Mouse (Mus musculus): ENCODE measurements around the gene Hes5. TPM values are rescaled to one million over a fixed set of nuclear protein-coding genes. Genes with fewer than 3 reads are reported as not detected.

Gene Hes5
- polyA plus RNA-seq, 1 experiment from 2014 or later, result 116 TPM

GRCm38 (mm10) chr4:154944121-154944590 is 16.6 kb upstream of the Hes5 start:
- Histone ChIP-seq H3K4me1 (peaks cover 18% of the 10 kb centered on the region), H3K4me3 (no peak overlapping the region), H3K9ac (no peak overlapping the region), H3K4me2 (no peak overlapping the region), H3K36me3 (replicated peaks) (no peaks in the 10 kb centered on the region), H3K9me3 (no peaks in the 10 kb centered on the region), H3K27me3 (replicated peaks) (no peaks in the 10 kb centered on the region), H3K27ac (no peak overlapping the region)
- peak; percentile 40 for ATAC-seq (replicated peaks)
- WGBS, result 16% methylated on average over 2 of the region's 2 CpGs

DNA sequence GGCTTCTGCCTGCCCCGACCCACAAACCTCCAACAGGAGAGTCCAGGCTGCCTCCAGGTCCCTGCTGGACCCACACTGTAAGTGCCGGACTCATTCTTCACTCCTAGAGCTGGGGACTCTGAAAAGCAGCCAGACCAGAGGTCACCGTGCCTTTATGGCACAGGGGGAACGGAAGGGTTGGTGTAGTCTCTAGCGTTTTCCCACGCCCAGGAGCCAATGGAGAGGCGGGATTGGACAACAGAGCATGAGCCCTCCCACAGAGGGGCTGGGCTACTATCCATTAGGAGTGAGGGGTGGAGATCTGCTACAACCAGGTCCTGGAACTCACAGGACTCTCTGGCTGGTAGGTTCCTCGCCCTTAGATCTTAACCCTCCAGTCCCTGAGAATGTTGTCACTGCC is 14.4 kb upstream of the Hes5 start:
- Histone ChIP-seq H3K27ac (peak overlapping the region; percentile 69), H3K4me1 (peaks cover 23% of the 10 kb centered on the region), H3K36me3 (replicated peaks) (no peaks in the 10 kb centered on the region), H3K9me3 (no peaks in the 10 kb centered on the region), H3K9ac (peak overlapping the region; percentile 32; the same call in 1 of the 2 replicates), H3K4me2 (peak overlapping the region; percentile 60), H3K27me3 (replicated peaks) (no peaks in the 10 kb centered on the region), H3K4me3 (peak overlapping the region; percentile 32)
- peak; percentile 77 for ATAC-seq (replicated peaks)
- WGBS, result 0% methylated on average over 8 of the region's 8 CpGs

DNA sequence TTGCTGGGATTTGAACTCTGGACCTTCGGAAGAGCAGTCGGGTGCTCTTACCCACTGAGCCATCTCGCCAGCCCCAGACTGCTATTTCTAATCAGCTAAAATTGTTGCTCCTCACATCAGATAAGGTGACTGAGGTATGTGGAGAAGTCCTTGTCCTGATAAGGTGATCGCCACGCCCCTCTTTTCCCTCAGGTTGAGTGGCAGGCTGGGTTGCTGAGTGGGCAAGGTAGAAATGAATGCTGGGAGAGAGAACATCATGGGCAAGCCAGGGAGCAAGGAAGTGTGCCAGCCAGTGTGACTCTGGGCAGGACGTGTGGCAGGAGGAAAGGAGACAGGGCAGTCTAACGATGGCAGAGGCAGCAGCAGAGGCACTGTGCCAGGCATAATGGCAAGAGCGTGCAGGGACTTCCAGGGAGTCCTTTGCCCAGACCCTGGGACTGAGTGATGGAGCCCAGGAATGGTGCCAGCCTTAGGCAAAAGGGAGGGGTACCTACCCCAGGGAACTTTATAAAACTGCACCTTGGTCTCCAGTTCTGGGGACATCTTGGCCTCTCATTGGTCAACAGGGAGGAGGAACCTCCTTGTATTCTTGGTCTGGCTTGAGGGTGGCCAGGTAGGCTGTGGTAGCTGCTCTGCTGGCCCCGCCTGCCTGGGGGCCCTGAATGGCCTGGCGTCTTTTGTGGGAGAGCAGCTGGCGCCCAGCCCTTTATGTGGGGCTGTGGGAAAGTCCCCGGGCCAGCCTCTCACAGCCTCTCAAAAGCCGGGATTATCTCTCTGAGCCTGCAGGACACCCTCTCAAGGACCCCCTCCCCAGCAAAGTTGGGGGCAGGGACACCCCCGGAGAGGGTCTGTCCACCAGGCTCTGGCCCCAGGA is 12.4 kb upstream of the Hes5 start:
- no peak overlapping the region for H3K9ac ChIP-seq
- H3K9me3 ChIP-seq, result no peaks in the 10 kb centered on the region
- WGBS, result 32% methylated on average over 14 of the region's 14 CpGs
- H3K27me3 ChIP-seq (replicated peaks), result no peaks in the 10 kb centered on the region; the same call in 1 of the 2 replicates
- no peak overlapping the region for H3K4me2 ChIP-seq
- peaks cover 32% of the 10 kb centered on the region for H3K4me1 ChIP-seq
- no peak overlapping the region for H3K4me3 ChIP-seq
- H3K36me3 ChIP-seq (replicated peaks), result no peaks in the 10 kb centered on the region
- peak overlapping the region; percentile 69 for H3K27ac ChIP-seq
- ATAC-seq (replicated peaks), result peak; percentile 67

DNA sequence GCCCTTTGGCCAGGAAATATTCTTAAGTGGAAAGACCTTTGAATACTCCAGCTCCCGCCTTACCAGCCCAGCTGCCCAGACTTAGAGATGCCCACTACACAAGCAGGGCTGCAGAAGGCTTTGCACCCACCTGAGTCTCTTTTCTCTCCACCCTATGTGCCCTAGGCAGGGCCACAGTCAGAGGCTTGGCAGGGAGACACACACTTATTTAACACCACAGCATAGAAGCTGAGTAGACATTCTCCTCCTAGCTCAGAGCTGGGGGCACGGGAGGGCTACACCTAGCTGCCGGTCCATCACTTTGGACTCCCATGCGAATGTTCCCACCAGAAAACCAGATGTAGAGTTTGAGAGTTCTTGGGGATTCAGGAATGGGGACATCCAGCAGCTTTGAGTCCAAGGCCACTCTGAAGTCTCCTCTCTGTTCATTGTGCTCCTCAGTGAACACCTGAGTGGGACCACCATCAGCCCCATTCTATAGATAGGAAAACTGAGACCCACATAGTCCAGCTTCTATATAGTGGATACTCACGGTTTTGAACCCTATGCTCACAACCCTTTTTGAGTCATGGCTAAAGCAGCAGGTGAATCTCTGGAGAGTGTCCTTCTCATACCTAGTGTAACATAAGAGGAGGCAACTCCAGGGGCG is 11.7 kb upstream of the Hes5 start:
- Histone ChIP-seq H3K4me1 (peaks cover 32% of the 10 kb centered on the region), H3K27me3 (replicated peaks) (no peaks in the 10 kb centered on the region; the same call in 1 of the 2 replicates), H3K36me3 (replicated peaks) (no peaks in the 10 kb centered on the region), H3K9me3 (no peaks in the 10 kb centered on the region), H3K27ac (peak overlapping the region; percentile 69), H3K4me2 (peak overlapping the region; percentile 31), H3K9ac (no peak overlapping the region), H3K4me3 (no peak overlapping the region)
- no peak; the same call in 1 of the 2 replicates for ATAC-seq (replicated peaks)
- 28% methylated on average over 6 of the region's 6 CpGs for WGBS

DNA sequence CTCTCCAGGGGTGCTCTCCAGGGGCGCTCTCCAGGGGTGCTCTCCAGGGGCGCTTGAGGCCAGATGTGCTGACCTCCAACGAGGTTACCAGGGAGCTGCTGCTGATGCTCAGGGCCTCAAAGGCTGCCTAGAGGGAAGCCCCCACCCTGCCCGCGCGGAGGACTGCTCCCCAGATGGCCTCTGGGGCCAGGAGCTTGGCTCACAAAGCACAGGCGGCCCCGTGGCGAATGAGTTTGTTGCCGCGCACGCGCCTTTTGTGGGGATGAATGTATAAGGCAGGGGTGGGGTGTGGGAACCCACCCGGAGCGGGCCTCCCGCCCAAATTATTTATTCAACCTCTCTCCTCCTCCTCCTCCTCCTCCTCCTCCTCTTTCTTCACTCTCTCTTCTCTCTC is 11.1 kb upstream of the Hes5 start:
- H3K4me3 ChIP-seq, result no peak overlapping the region
- 0 out of 2 replicates have a peak overlapping the region, but pooled peaks have one; percentile 34 for H3K27ac ChIP-seq
- H3K4me2 ChIP-seq, result peak overlapping the region; percentile 31
- H3K36me3 ChIP-seq (replicated peaks), result no peaks in the 10 kb centered on the region
- ATAC-seq (replicated peaks), result no peak
- H3K4me1 ChIP-seq, result peaks cover 32% of the 10 kb centered on the region
- no peaks in the 10 kb centered on the region; the same call in 1 of the 2 replicates for H3K27me3 ChIP-seq (replicated peaks)
- no peaks in the 10 kb centered on the region for H3K9me3 ChIP-seq
- 3% methylated on average over 16 of the region's 16 CpGs for WGBS
- no peak overlapping the region for H3K9ac ChIP-seq

DNA sequence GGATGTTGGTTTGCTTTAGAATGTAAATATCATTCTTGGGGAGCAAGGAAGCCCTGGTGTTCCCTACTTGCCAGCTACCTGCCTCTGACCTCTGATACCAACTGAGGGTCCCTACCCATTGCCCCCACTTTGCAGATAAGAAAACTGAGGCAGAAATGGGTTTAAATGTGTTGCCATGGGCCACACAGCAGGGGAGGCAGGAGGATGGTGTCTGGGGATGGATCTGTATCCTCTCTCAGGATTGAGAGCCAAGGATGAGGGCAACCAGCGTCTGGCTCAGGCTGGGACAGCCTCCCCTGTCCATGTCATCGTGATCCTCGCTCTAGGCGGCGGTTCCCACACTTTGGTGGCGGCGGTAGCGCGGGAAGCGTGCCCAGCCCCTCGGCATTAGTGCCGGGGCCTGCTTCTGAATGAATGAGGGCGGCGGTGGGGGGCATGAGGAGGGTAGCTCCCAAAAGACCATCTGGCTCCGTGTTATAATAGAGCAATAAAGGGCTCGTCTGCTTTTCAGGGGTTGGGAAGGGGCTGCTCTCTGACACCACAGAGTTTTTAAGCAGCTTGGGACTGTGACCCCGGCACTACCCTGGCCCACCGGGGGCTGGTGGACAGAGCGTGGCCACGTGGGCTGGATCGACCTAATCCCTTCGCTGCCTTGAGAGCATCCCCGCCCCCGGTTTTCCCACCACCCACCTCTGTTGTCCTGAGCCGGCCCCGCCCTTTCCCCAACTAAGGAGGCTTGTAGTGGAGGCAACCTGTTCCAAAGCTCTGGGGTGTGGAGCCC is 8.1 kb upstream of the Hes5 start:
- peak; percentile 48; the same call in 1 of the 2 replicates for ATAC-seq (replicated peaks)
- Histone ChIP-seq H3K4me2 (peak overlapping the region; percentile 32; the same call in 1 of the 2 replicates), H3K27ac (no peak overlapping the region), H3K9me3 (no peaks in the 10 kb centered on the region), H3K4me1 (peaks cover 26% of the 10 kb centered on the region), H3K36me3 (replicated peaks) (no peaks in the 10 kb centered on the region), H3K9ac (no peak overlapping the region), H3K4me3 (no peak overlapping the region), H3K27me3 (replicated peaks) (no peaks in the 10 kb centered on the region; the same call in 1 of the 2 replicates)
- WGBS, result 2% methylated on average over 26 of the region's 26 CpGs

DNA sequence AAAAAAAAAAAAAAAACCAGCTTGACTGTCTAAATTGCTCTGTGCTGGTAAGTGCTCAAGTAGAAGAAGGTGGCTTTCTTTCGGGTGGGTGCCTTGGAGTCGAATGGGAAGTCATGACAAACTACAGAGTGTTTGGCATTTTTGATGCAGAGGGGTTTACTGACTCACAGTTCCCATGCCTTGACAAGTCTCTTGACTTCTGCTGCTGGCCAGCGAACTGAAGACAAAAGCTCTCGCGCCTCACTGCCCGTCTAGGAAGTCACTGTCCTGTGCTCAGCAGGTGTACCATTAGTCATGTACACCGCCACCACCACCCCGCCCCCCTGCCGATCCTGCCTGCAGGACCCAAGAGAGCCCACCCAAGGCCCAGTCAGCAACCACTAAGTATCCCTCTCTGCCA is 4.1 kb upstream of the Hes5 start:
- Histone ChIP-seq H3K4me1 (peaks cover 53% of the 10 kb centered on the region), H3K27me3 (replicated peaks) (no peaks in the 10 kb centered on the region; the same call in 1 of the 2 replicates)
- no peak for ATAC-seq (replicated peaks)

GRCm38 (mm10) chr4:154957289-154957993 is 3.3 kb upstream of the Hes5 start:
- Histone ChIP-seq H3K36me3 (replicated peaks) (no peaks in the 10 kb centered on the region), H3K27me3 (replicated peaks) (no peaks in the 10 kb centered on the region; the same call in 1 of the 2 replicates), H3K27ac (no peak overlapping the region), H3K4me1 (peaks cover 60% of the 10 kb centered on the region), H3K4me3 (no peak overlapping the region), H3K9me3 (no peaks in the 10 kb centered on the region), H3K9ac (no peak overlapping the region), H3K4me2 (peak overlapping the region; percentile 35; the same call in 1 of the 2 replicates)
- WGBS, result 28% methylated on average over 13 of the region's 13 CpGs
- ATAC-seq (replicated peaks), result no peak

More for the DNA sequence above, 4.1 kb upstream of the Hes5 start:
- 34% methylated on average over 9 of the region's 9 CpGs for WGBS
- Histone ChIP-seq H3K27ac (no peak overlapping the region), H3K9me3 (no peaks in the 10 kb centered on the region), H3K36me3 (replicated peaks) (no peaks in the 10 kb centered on the region), H3K9ac (no peak overlapping the region), H3K4me2 (no peak overlapping the region), H3K4me3 (no peak overlapping the region)

DNA sequence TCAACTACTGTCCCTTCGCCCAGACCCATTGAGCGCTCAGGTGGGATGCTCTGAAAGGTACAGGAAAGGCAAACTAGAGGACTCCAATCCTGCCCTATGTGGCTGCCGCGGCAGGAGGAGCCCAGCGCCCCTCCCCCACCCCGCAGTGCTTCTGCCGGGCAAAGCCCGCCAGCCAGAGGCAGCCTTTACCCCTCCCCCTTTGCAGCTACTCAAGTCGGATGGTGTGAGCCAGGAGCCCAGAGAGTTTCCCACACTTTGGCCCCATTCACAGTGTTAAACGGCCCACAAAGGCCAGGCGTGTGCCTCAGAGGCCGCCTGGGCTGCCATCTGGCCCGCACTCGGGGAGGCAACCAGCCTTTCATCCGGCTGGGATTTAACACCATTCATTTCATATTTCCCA is 2.6 kb upstream of the Hes5 start:
- no peaks in the 10 kb centered on the region for H3K36me3 ChIP-seq (replicated peaks)
- H3K27me3 ChIP-seq (replicated peaks), result no peaks in the 10 kb centered on the region
- under 1% methylated on average over 15 of the region's 15 CpGs for WGBS
- ATAC-seq (replicated peaks), result peak; percentile 43
- H3K4me2 ChIP-seq, result peak overlapping the region; percentile 35
- peak overlapping the region; percentile 46; the same call in 1 of the 2 replicates for H3K27ac ChIP-seq
- peaks cover 60% of the 10 kb centered on the region for H3K4me1 ChIP-seq
- no peaks in the 10 kb centered on the region for H3K9me3 ChIP-seq
- H3K4me3 ChIP-seq, result no peak overlapping the region
- H3K9ac ChIP-seq, result peak overlapping the region; percentile 23; the same call in 1 of the 2 replicates

DNA sequence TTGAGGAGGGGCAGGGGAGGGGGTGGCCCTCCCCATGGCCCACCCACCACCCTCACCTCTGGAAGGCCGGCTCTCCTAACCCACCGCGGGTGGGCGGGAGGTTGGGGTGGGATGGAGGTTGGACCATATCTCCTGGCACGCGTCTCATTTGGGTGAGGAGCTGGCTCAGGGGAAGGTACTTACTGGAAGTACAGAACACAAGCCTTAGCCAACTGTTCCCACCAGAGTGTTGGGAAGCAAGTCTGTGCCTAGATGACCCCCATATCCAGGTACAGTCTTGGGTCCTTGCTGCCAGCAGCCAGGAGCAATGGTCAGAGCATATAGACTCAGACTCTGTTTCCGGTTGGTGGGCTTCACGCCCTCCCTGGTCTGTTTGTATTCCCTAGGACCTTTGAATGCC is 2.1 kb upstream of the Hes5 start:
- Histone ChIP-seq H3K4me2 (peak overlapping the region; percentile 35), H3K4me3 (no peak overlapping the region), H3K9ac (no peak overlapping the region), H3K27me3 (replicated peaks) (no peaks in the 10 kb centered on the region), H3K36me3 (replicated peaks) (no peaks in the 10 kb centered on the region), H3K27ac (peak overlapping the region; percentile 46; the same call in 1 of the 2 replicates), H3K4me1 (peaks cover 63% of the 10 kb centered on the region), H3K9me3 (no peaks in the 10 kb centered on the region)
- ATAC-seq (replicated peaks), result no peak
- WGBS, result 12% methylated on average over 8 of the region's 8 CpGs

GRCm38 (mm10) chr4:154960021-154960689 is 568 bp upstream of the Hes5 start:
- peak overlapping the region; percentile 71 for H3K4me2 ChIP-seq
- H3K27me3 ChIP-seq (replicated peaks), result no peaks in the 10 kb centered on the region
- WGBS, result 8% methylated on average over 20 of the region's 20 CpGs
- no peaks in the 10 kb centered on the region for H3K36me3 ChIP-seq (replicated peaks)
- H3K4me1 ChIP-seq, result peaks cover 69% of the 10 kb centered on the region
- H3K9ac ChIP-seq, result peak overlapping the region; percentile 81
- peak overlapping the region; percentile 82 for H3K4me3 ChIP-seq
- peak; percentile 12 for ATAC-seq (replicated peaks)
- H3K27ac ChIP-seq, result peak overlapping the region; percentile 97
- no peaks in the 10 kb centered on the region for H3K9me3 ChIP-seq
